Mouse (Mus musculus): ENCODE data around the gene Gemin4.

- no peak for TF ChIP-seq CTCF (IDR thresholded peaks at IDR 0.05; ENCODE audit: borderline replicate concordance, insufficient read depth, low read length)
- no peak for TF ChIP-seq POLR2A (IDR thresholded peaks at IDR 0.05; ENCODE audit: low read depth, low read length)
Measured at GRCm38 (mm10) chr11:76216049-76216540, 1.4 kb downstream of the Gemin4 start.

All from embryonic fibroblast, embryonic 13.5 days (primary cell).